Mouse (Mus musculus): ENCODE measurements around the gene Hes7.
A peak's percentile ranks its signal among the peaks of the same experiment; 100 is the strongest.

The Hes7 gene

GRCm38 (mm10) chr11:69150444-69150843 lies 30.2 kb downstream of the Hes7 start:
- DNase-seq (ENCODE audit: low spot score): peak; percentile 68

DNA sequence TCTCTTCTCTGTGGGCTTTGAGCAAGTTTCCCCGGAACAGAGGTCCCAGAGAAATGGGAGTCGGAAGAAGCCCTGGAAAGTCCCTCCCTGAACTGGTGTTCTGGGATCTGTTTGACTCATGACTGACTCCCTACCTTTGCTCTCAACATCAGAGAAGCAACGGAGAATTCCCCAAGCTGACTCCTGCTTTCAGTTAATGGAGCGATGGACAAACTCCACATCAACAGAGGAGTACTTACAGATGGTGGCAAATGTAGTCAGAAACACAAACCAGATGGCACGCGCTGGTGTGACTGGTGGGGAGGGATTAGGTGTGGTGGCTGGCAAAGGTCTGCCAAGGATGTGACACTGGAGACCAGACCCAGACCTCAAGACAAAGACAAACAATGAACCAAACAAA lies 30.8 kb downstream of the Hes7 start:
- DNase-seq (ENCODE audit: low spot score): no peak

DNA sequence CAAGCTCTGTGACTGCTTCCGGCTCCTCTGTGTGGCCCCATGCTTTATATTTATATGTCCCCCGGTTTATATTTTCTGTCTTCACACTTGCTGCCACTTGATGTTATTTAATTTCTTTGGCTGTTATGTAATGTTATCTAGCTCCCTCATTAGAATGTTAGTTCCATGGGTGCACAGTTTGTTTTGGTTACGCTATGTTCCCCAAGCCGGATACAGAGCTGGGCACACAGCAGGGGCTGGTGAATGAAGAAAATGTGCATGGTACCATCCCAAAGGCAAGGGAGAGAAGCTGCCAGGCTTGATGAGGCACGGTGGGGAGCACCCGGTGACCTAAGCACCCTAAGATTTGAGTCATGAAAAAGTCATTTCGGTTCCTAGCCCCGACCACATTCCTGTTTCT lies 33.6 kb downstream of the Hes7 start:
- no peak for DNase-seq (ENCODE audit: low spot score)

- no peak for DNase-seq (ENCODE audit: low spot score)
Observed at GRCm38 (mm10) chr11:69155351-69155750, 35.1 kb downstream of the Hes7 start.

- peak; percentile 67 for DNase-seq (ENCODE audit: low spot score)
Observed at GRCm38 (mm10) chr11:69156800-69157199, 36.6 kb downstream of the Hes7 start, which contains the start of gene Alox12b. Gene Alox12b, plus strand, starts transcription at chr11:69156989.

DNA sequence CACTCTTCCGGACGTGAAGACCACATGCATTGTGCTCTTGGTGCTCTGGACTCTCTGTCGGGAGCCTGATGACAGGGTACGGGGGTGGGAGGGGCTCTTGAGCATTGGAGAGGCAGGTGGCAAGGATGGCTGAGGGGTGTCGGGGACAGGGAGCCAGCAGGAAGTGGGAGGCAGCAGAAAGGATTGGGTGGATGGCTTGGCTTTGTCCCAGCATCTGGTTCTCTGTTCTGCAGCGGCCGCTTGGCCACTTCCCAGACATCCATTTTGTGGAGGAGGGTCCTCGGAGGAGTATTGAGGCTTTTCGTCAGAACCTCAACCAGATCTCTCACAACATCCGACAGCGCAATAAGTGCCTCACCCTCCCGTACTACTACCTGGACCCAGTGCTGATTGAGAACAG lies 49.1 kb downstream of the Hes7 start:
- DNase-seq (ENCODE audit: low spot score): no peak

DNA sequence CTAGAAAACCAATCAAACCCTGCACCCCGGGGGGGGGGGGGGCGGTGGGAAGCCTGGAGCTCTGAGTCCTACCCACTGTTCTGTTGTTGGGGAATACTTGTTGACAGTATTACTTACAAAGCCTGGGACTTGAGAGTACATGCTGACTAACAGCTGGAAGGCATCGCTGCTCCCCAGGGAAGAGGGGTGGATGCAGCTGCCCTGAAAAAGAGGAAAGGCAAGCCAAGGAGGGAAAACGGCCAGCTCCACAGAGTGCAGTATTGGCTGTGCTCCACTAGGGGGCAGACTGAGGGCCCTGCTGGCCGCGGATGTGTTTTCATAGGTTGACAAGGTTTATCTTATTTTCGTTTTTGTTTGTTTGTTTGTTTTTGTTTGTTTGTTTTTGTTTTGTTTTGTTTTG lies 51.4 kb downstream of the Hes7 start:
- DNase-seq (ENCODE audit: low spot score): peak; percentile 40

DNA sequence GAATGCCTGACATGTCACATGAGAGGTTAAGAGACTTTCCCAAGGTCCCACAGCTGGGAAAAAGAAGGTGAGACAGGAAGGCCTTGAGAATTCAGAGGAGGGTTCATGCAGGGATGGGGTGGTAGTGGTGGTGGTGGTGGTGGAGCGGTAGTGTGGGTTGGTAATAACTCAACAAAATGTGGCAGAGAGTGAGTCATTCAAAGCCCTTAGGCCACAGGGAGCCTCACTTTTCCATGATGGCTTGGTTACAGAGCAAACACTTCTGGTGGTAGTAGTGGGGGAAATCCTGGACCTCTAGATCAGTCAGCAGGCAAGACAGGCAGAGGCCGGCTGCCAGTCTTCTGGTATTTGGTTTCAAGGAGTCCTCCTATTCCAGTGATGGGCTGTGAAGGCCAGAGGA lies 52.4 kb downstream of the Hes7 start:
- DNase-seq (ENCODE audit: low spot score): no peak

All from embryo, embryonic 10 days (tissue).